14 mouse cellular contexts compared by ENCODE assay signal in the genomic region with DNA sequence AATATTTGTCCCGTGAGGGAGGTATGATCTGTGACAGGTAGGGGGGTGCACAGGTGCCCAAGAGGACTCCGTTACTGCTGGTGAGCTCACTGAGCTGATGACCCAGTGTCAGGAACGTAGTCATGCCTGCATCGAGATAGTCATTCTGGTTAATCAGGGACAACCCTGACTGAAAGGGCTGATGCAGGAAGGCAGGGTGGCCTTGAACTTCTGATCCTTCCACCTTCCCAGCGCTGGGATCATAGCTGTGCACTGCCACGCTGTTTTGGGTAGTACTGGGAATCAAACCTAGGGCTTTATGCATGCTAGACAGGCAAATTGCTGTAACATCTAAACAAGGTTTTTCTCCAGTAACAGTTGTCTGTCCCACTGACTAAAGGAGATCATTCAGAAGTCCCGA.
"Had no signal": no experiment of that assay in that cellular context is flagged by ENCODE, and none has a peak within 500 bp of the region (broad histone marks: within the 10 kb centered on the region; RNA-seq: fewer than 3 reads in every experiment).

No protein-coding gene starts in this region.

- H3K9me3 ChIP-seq: midbrain, embryonic 10.5 days; midbrain, embryonic 12.5 days; neural tube, embryonic 12.5 days had no signal

- H3K9ac ChIP-seq: lung, embryonic 14.5 days; midbrain, embryonic 12.5 days; neural tube, embryonic 12.5 days had no signal

- H3K4me3 ChIP-seq: midbrain, embryonic 10.5 days; midbrain, embryonic 12.5 days; myocyte; neural tube, embryonic 12.5 days had no signal

- H3K4me1 ChIP-seq: midbrain, embryonic 12.5 days; neural tube, embryonic 12.5 days had no signal

- H3K36me3 ChIP-seq: midbrain, embryonic 10.5 days; midbrain, embryonic 12.5 days; neural tube, embryonic 12.5 days had no signal

- H3K27ac ChIP-seq: midbrain, embryonic 10.5 days; midbrain, embryonic 12.5 days; neural tube, embryonic 12.5 days had no signal

- H3K4me2 ChIP-seq: lung, embryonic 14.5 days; midbrain, embryonic 12.5 days; neural tube, embryonic 12.5 days had no signal

- DNase-seq: lung, adult 18-20 months; lung, postnatal 10 days; lung, postnatal 4 days; midbrain, embryonic 14.5 days; right cerebral cortex, postnatal 14 days; spleen, adult 18-20 months; thymus, adult 18-20 months; thymus, postnatal 36 days had no signal

- ATAC-seq: midbrain, embryonic 16.5 days had no signal

- H3K27me3 ChIP-seq: midbrain, embryonic 12.5 days; neural tube, embryonic 12.5 days had no signal
